Mouse (Mus musculus) heart, adult 8-10 months (tissue): ENCODE results near the gene Abcb8. TPM values are rescaled to one million over a fixed set of nuclear protein-coding genes. Genes with fewer than 3 reads are reported as not detected.
"Not testable (repeated sequence)": the region's sequence is repeated elsewhere in the genome, so short reads cannot be mapped to it uniquely, and the experiment has no call there.

Experiments used
- DNase-seq: peaks from one replicate; pipeline ENCODE4 v3.0.0; 2022; ENCODE audit warnings: low spot score
- total RNA-seq, 4 experiments: library from RNA; stranded (reverse); gene quantifications; 2 replicates each; pipeline ENCODE4 v1.2.4; 2022

Gene Abcb8
- total RNA-seq, 4 experiments from 2014 or later: 96.5 to 106 (median 101) TPM

DNA sequence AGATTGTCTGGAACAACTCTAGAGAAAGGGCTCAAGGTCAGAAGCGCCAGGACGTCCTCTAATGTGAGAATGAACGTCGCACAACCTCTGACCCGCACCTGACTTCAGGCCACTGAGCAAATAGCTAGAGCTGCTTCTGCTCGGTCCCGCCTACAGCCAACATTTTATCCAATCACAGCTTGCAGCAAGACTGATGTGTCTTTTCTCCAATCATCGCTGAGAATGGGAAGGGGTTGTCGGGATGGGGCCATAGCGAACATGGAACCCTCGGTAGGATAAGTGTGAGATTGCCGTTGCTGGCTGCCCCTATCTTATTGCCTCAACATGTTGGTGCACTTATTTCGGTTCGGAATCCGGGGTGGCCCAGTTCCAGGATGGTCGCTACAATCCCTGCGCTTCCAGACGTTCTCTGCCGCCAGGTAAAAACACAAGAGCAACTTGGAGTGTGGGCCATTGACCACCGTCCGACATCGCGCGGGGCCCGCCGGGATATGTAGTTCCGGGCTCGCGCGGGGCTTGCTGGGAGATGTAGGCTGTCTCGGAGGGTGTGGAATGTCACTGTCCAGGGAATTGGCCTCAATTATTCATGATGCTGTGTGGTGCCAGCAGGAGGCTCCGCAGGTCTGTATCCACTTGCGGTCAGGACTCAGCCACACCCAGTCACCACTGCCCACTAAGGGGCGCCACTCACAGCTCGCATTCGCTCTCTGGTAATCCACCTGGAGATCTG is 867 bp downstream of the Abcb8 start:
- peak; percentile 98 for DNase-seq

DNA sequence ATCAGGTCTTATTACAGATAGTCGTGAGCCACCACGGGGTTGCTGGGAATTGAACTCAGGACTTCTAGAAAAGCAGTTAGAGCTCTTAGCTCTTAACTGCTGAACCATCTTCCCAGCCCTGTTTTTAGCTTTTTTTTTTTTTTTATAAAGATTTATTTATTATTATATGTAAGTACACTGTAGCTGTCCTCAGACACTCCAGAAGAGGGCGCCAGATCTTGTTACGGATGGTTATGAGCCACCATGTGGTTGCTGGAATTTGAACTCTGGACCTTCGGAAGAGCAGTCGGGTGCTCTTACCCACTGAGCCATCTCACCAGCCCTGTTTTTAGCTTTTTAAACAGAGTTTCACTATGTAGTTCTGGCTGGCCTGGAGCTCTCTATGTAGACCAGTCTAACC is 2.8 kb downstream of the Abcb8 start:
- not testable (repeated sequence) for DNase-seq

DNA sequence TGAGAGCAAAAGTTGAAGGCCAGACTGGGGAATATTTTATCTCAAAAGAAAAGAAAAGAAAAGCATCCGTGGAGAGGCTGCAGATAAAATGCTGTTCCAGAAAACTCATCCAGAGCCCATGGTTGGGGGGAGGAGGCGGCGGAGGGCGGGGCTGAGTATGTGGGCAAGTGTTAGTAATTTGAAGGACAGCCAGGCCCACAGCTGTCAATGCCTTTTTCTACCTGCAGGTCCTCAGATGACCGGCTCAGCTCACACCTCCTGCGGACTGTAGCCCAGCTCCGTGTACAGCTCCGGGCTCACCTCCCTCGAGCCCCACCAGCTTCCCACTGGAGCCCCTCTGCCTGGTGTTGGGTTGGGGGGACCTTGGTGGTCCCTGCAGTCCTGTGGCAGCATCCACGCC is 6.2 kb downstream of the Abcb8 start:
- no peak for DNase-seq

GRCm38 (mm10) chr5:24400362-24400761 is 6.9 kb downstream of the Abcb8 start:
- DNase-seq: no peak

DNA sequence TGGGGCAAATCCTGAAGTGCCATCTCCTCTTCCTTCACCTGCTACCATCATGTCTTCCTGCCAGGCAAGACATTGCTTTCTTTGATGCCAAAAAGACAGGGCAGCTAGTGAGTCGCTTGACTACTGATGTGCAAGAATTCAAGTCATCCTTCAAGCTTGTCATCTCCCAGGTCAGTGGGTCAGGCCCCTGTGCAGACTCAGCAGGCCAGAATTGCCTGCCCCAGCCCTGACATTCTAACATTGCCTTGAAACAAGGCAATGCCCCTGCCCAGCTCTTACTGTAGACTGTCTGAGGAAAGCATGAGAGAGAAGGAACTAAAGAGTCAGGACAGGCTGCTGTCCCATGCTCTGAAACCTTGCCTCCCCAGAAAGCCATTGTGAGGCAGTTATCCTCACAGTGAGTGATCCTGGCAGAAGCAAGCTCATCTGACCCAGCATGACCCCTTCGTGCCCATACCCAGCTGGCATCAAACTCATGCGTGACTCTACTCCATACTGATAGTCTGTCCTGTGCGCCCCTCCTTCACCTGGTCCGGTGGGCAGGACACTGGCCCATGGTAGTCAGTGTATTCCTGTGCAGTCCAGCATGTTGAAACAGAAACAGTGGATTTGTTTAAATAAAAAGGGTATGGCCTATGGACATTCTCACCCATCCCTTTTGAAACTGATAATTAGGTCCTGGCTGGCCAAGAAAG is 7.6 kb downstream of the Abcb8 start:
- DNase-seq: no peak

GRCm38 (mm10) chr5:24401969-24402368 is 8.5 kb downstream of the Abcb8 start:
- DNase-seq: no peak

DNA sequence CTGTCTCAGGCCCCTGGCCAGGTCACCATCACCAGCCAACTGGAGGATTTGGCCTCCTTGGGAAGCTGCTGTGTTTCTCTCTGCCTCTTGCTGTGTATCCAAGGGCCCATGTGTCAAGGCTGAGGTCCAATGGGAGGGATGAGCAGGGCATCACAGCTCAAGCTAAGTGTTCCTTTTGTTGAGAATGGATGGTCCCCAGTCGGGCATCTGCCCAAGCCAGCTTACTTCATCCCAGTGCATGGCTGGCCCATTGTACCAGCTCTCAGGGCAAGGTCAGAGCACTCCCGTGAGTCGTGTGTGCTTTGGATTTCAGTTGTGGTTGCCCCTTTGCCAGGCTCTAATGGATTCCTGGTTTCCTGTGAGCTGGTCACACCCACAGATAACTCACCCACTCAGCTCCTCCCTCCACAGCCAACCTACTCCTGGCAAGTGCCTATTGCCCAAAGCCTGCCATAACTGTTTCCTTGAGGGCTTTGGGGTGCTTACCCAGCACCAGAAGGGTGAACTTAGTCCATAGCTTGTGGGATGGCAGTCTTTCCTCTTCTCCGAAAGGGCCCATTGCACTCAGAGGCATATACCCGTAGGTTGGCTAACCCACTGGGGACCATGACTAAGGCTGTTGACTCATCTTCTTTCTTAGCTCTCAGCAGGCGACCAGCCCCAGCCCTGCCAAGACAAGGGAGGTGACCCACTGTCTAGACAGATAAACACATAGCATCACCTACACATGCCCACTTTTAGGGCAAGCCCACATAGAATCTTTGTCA is 11.3 kb downstream of the Abcb8 start:
- DNase-seq: no peak

- DNase-seq: no peak
These were observed 12.0 kb downstream of the Abcb8 start for GRCm38 (mm10) chr5:24405389-24405876.

DNA sequence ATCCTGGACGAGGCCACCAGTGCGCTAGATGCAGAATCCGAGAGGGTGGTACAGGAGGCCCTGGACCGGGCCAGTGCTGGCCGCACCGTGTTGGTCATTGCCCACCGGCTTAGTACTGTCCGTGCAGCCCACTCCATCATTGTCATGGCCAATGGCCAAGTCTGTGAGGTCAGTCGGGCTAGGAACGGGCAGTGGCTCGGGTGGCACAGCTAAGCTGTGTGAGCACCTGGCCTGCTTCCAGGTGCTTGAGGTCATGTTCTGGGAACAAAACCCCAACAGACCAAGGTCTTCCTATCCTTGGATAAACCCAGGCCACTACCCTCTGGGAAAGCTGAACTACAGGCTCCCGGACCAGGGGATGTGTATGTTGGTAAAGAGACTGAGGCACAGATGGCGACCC is 15.2 kb downstream of the Abcb8 start:
- DNase-seq: no peak

DNA sequence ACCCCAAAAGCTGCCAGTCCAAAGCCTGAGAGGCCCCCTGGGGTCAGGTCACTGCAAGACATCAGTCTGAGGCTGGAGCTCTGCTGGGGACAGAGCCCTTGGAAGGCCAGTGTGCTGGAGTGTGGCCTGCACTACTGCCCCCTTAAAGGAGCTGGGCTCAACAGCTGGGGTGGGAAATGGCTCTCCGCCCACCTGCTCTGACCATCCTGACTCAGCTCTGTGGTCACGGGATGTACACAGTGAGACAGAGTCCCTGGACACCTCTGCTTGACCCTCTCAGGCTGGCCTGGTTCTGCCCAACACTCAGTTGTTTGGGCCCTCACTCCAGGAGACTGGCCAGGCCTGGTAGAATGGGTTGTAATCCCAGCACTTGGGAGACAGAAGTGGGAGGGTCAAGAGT is 16.0 kb downstream of the Abcb8 start:
- no peak for DNase-seq

DNA sequence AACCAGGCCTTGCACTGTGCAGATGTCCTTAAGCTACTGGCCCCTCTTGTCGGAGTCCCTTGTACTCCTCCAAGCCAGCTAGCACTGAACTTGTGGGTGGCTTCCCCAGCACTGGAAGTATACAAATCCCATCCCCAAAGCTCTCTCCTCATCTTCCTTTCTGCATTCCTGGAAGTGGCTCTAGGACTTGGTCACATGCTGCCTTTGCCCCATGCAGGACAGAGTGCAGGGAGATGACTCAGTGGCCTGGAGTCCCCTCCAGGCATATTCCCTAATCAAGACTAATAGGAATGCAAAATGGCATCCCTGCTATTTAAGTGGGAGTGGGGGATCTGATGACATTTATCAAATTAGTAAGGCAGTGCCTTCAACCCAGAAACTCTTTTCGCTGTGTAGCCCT is 18.6 kb downstream of the Abcb8 start:
- no peak for DNase-seq

- no peak for DNase-seq
These were observed 19.7 kb downstream of the Abcb8 start, which contains the start of gene Asic3 for GRCm38 (mm10) chr5:24413042-24413693. Asic3 (plus strand) TSS chr5:24413392.

GRCm38 (mm10) chr5:24413938-24414337 is 20.5 kb downstream of the Abcb8 start:
- DNase-seq: no peak

DNA sequence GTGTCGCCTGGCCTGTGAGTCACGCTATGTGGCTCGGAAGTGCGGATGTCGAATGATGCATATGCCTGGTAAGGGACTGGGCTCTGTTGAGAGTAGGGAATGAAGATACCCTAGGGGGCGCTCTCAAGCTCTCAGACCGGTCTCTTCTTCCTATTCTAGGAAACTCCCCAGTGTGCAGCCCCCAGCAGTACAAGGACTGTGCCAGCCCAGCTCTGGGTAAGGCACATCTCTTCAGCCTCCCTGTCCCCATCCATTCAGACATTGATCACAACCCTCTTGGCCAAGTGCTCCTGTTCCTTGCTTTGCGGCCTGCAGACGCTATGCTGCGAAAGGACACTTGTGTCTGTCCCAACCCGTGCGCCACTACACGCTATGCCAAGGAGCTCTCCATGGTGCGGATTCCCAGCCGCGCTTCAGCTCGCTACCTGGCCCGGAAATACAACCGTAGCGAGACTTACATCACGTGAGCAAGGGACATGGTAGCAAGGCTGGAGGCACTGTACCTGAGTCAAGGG is 22.8 kb downstream of the Abcb8 start:
- peak; percentile 68 for DNase-seq

- no peak for DNase-seq
These were observed 24.1 kb downstream of the Abcb8 start for GRCm38 (mm10) chr5:24417587-24417986.

DNA sequence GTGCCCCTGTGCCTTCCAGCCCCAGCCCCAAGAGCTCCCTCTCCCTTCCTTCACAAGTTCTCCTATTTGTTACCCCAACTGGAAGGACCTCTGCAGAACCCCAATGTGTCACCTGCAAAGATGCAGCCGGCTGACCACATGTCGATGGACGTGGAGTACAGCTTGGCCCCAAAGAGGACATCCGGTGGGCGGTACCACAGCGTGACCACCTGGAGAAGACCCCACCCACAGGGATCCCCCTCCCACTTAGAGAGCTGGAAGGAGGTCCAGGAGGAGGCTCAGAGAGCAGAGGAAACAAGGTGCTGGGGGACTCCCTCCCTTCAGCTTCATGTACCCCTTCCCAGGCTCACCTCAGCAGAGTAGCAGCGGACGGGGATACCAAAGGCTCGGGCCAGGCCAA is 26.9 kb downstream of the Abcb8 start:
- DNase-seq: no peak

GRCm38 (mm10) chr5:24423129-24424003 is 29.9 kb downstream of the Abcb8 start, which contains the start of the genes Cdk5 and Slc4a2:
Cdk5 (minus strand) TSS chr5:24423530.
Slc4a2 (plus strand) TSS chr5:24423837.
- peak; percentile 99 for DNase-seq

DNA sequence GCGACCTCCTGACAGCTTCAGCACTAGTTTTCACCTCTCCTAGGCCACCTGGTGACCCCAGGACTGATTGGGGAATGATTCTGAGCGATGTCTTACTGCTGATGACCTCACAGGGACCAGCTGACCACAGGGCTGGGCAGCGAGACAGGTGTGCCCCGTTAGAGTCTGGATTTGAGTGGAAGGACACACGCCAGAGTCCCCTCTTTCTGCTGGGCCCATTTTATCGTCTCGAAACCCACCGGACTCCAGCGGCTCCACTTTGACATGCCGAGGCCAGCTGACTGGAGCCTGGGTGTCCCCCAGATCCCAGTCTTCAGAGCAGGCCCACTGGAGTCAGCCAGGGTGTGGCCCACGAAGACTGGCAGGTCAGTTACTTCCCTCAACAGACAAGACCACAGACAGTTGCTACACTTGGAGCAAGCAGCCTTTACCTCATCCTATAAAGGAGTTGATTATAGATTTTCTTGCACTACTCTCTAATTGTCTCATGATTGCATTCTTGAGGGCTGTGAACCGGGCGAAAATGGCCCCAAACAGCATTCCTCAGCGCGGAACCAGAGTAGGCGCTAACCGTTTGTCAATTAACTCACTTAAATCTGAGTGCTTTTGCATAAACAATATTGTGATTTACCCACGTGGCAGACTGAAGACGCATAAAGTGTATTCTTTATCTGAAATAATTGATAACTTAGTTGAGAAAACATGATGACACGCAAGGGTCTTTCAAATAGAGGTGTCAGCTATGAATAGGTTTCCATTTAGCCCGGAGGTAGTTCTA is 30.7 kb downstream of the Abcb8 start:
- DNase-seq: peak; percentile 45

GRCm38 (mm10) chr5:24424861-24425411 is 31.5 kb downstream of the Abcb8 start:
- peak; percentile 76 for DNase-seq
